Mouse (Mus musculus) heart, postnatal 0 days (tissue): Measurements from ENCODE around the gene Calm4.

Source experiments
- CTCF ChIP-seq: IDR thresholded peaks from 2 replicates; pipeline ENCODE4 v1.5.1; 2016; ENCODE audit warnings: antibody characterized with exemption, control low read depth, low read depth
- EP300 ChIP-seq: IDR thresholded peaks from 2 replicates; pipeline ENCODE4 v1.6.1; 2016; ENCODE audit warnings: antibody characterized with exemption, low read depth

- TF ChIP-seq EP300 (no peak), CTCF (no peak)
Measured at GRCm38 (mm10) chr13:3886663-3887062, 49.1 kb downstream of the Calm4 start.
